Mouse (Mus musculus) ES-CJ7 (cell line): ENCODE results near the gene Atp5b.
"Not testable (repeated sequence)": the region's sequence is repeated elsewhere in the genome, so short reads cannot be mapped to it uniquely, and the experiment has no call there.

Experiments
- DNase-seq: peaks from one replicate; pipeline ENCODE4 v3.0.0; 2011; ENCODE audit warnings: low read depth, low spot score

The Atp5b gene

DNA sequence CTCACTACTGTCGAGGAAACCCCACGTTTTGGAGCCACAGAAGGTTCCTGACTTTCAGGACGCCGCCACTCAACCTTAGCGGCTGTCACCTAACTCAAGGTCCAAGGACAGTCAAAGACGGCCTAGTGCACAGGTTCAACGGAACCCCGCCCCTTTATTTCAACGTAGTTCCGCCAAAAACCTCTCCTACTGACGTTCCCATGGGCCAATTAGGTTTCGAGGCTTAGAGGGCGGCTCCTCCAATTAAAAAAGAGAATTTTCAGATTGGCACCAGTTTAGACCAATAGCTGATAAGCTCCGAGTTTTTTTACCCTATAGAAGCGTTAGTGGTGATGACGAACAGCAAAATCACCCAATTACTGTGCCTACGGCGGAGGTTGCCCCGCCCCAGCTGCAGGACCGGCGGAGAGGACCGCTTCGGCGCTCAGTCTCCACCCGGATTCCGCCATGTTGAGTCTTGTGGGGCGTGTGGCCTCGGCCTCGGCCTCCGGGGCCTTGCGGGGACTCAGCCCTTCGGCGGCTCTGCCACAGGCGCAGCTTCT is at the start of gene Atp5b:
Atp5b (plus strand) TSS at position 394 of the 542 bp plus-strand sequence.
- peak; percentile 99 for DNase-seq

DNA sequence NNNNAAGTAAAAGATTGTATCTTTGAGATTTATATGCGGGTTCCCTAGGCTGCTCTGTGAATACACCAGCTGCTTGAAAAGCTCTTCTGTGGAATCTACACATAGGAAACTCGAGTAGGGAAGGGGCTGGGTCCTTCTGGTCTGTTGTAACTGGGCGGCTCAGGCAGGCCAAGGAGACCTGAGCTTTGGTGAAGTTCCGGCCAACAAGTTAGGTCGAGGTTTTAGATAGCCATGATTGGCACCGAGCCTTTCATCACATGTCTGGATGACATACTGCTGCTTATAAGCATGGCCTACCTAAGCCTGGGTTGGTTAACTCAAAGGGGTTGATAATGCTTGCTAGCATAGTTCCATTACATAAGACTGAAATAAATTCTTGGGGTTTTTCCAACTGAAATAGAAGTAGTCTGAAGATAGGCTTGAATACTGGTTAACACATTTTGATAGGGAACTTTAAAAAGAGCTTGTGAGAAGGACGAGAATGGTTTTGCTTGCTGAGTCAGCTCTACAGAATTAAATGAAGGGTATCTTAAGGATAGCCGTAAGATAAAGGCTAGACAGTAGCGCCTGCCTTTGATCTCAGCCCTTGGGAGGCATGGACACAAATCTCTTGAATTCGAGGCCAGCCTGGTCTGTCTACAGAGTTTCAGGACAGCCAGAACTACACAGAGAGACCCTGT is 46.2 kb upstream of the Atp5b start:
- peak; percentile 48 for DNase-seq

DNA sequence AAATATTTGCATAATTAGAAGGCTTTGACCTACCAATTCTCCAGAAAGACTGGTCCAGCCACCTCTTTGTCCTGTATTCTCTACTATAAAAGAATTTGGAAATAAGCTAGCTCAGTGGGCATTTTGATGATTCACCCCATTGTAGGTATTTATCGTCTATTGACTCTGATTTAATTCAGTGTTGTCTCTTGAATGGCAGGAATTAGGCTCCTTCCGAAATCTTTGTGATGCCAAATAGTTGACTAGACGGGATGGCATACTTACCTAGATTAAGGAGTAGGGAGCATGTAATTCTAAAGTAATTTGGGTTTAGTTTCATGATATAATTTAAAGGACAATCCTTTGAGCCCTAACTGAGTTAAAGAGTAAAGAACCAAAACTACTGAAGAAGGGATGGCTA is 45.2 kb upstream of the Atp5b start:
- no peak for DNase-seq

DNA sequence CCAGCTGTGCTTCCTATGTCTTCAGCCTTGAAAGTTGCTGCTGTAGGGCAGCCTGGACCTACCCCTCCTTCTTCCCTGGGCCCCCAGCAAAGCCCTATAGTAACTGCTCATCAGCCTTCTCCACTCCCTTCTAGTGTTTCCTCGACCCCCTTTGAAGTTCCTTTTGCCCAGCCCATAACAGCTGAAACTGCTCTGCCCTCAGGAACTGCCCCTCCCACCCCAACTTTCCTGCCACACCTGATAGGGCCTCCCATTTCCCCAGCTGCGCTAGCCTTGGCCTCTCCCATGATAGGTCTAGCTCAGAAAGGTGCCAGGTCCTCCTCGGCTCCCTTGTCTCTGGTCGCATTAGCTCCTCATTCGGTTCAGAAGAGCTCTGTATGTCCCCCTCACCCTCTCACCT is 43.9 kb upstream of the Atp5b start:
- DNase-seq: peak; percentile 59

DNA sequence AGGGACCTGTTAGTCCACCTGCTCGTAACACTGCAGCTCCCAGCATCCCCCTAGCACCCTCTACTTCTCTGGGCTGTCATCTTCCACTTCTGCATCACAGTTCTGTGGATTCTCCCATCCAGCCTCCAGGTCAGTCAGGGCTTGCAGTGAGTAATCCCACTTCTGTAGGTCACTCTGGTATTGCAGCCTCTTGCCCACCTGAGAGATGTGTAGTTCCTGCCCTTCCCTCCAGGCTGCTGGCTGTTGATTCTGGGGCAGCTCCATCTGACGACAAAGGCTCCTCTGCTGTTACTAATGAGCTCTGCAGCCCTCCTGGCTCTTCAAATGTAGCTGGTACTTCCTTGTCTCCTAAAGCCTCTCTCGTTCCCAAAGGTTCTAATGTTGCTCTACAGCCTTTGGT is 43.2 kb upstream of the Atp5b start:
- no peak for DNase-seq

DNA sequence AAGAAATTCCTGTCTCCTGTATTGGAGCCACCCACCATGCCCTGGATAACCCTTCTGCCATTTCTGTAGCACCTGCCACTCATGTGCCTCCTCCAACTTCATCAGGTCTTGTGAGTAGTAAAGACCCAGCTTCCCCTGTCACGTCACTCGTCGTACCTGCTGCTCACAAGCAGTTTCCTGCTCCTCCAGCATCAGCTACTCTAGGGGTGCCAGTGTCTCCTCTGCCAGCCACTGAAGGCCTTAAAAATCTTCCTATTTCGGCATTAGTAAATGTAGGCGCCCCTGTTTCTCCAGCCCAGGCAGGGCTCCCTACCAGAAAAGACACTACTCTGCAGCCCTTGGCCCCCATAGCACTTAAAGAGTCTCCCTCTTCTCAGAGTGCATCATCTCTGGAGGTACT is 42.8 kb upstream of the Atp5b start:
- DNase-seq: no peak

DNA sequence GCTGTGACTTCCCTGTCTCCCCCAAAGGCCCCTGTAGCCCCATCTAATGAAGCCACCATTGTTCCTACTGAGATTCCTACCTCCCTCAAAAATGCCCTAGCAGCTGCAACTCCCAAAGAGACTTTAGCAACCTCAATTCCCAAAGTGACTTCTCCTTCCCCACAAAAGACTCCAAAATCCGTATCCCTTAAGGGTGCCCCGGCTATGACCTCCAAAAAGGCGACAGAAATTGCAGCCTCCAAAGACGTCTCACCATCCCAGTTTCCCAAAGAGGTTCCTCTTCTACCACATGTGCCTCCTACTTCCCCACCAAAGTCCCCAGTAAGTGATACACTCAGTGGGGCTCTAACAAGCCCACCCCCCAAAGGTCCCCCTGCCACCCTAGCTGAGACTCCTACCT is 41.4 kb upstream of the Atp5b start:
- DNase-seq: no peak

DNA sequence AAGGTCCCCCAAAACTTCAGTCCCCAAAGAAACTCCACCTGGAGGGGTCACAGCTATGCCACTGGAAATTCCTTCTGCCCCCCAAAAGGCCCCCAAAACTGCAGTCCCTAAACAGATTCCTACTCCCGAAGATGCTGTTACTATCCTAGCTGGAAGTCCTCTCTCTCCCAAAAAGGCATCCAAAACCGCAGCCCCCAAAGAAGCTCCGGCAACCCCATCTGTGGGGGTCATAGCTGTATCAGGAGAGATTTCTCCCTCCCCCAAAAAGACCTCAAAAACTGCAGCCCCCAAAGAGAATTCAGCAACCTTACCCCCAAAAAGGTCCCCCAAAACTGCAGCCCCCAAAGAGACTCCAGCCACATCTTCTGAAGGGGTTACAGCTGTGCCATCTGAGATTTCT is 40.6 kb upstream of the Atp5b start:
- no peak for DNase-seq

DNA sequence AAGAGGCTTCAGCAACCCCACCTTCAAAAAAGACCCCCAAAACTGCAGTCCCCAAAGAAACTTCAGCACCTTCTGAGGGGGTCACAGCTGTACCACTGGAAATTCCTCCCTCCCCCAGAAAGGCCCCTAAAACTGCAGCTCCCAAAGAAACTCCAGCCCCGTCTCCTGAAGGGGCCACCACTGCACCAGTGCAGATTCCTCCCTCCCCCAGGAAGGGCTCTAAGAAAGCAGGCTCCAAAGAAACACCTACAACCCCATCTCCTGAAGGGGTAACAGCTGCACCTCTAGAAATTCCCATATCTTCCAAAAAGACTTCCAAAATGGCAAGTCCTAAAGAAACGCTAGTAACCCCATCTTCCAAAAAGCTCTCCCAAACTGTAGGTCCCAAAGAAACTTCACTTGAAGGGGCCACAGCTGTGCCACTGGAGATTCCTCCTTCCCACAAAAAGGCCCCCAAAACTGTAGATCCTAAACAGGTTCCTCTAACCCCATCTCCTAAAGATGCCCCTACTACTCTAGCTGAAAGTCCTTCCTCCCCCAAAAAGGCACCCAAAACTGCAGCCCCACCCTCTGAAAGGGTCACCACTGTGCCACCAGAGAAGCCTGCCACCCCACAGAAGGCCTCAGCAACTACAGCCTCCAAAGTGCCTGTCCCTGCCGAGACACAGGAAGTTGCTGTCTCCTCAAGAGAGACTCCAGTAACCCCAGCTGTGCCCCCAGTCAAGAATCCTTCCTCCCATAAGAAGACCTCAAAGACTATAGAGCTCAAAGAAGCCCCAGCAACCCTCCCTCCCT is 39.8 kb upstream of the Atp5b start:
- DNase-seq: no peak

DNA sequence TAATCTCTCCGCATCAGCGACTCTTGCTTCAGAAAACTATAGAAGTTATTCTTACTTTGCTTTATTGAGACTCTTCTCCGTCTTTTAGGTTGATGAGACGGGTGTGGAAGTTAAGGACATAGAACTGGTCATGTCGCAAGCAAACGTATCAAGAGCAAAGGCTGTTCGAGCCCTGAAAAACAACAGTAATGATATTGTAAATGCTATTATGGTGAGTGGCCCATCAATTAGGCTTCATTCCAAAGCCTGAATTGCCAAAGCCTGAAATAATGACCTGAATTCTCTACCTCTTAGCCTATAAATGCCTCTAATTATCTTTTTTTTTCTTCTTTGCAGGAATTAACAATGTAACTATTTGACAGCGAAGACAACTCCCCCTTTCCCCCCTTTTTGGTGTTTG is 34.9 kb upstream of the Atp5b start:
- no peak for DNase-seq

DNA sequence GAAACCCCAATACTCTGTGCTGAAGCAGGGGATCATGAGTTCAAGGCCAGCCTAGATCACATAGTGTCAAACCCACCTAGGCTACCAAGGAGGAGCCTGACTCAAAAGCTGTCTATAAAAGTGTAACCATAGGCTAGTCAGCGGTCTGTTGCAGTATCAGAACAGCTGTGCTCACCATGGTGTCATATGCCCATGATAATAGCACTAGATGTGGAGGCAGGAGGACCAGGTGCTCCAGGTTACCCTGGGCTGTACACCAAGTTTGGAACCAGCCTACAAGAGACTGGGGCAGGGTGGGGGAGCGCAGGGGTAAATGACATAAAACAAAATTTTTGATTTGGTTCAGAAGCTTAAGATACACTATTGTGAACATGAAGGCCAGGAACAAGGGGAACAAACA is 33.3 kb upstream of the Atp5b start:
- DNase-seq: no peak

DNA sequence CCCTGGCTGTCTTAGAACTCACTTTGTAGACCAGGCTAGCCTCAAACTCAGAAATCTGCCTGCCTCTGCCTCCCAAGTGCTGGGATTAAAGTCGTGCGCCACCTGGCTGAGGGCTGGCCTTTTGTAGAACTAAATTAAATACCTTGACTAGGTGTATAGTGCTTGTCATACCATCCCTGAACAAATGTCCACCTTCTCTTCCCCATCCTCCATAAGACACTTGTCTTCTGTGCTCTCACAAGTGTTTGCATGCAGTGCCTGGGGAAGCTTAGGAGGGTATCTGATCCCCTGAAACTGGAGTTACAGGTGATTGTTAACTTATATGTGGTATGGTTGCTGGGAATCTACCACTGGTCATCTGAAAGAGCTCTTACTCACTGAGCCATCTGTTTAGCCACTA is 32.7 kb upstream of the Atp5b start:
- no peak for DNase-seq

DNA sequence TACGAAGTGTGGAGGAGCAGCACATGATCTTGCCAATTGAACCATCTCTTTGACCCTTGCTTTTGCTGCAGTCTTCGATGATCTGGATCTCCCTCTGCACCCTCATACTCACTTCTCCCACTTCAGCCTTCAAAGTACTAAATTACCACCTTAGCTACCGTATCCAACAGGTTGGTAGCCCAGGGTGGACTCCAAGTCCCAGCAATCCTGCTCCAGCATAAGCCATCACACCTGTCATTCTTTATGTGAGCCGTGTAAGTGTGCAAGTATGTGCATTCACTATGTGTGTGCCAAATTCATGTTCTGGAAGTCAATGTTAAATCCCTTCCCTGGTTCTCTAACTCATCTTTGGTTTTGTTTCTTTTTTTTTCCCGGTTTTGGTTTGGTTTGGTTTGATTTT is 31.5 kb upstream of the Atp5b start:
- no peak for DNase-seq

DNA sequence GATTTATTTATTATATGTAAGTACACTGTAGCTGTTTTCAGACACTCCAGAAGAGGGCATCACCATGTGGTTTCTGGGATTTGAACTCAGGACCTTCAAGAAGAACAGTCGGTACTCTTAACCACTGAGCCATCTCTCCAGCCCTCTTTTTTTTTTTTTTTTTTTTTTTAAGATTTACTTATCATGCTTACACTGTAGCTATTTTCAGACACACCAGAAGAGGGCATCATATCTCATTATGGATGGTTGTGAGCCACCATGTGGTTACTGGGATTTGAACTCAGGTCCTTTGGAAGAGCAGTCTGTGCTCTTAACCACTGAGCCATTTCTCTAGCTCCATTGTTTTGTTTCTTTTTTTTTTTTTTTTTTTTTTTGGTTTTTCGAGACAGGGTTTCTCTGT is 30.9 kb upstream of the Atp5b start:
- not testable (repeated sequence) for DNase-seq

DNA sequence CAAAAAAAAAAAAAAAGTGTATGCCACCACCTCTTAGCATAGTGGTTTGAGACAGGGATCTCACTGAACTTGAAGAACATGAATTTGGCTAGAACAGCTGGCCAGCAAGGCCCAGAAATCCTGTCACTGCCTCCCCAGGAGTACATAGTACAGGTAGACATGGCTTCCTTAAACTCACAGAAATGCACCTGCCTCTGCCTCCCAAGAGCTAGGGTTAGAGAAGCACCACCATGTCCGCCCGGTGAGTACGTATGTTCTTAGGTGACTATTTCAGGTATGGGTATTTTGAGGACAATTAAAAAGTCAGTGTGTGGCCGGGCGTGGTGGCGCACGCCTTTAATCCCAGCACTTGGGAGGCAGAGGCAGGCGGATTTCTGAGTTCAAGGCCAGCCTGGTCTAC is 30.1 kb upstream of the Atp5b start:
- DNase-seq: no peak

DNA sequence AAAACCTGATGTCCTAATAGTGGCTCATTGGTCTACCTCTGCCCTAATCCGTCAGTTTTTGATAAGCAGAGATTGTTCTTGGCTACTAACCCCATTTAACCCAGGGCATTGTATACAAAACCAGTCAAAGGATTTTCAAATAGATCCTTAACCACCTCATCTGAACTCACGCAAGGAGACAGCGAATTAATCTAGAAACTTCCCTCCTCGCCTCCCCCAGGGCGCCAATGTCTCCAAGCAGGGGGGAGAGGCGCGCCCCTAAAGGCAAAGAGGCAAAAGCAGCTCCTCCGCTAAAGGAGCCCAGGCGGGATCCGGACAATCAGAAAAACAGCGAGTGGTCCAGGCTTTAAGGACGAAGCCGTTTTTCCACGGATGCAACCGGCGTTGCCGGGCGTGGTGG is 24.9 kb upstream of the Atp5b start:
- no peak for DNase-seq

DNA sequence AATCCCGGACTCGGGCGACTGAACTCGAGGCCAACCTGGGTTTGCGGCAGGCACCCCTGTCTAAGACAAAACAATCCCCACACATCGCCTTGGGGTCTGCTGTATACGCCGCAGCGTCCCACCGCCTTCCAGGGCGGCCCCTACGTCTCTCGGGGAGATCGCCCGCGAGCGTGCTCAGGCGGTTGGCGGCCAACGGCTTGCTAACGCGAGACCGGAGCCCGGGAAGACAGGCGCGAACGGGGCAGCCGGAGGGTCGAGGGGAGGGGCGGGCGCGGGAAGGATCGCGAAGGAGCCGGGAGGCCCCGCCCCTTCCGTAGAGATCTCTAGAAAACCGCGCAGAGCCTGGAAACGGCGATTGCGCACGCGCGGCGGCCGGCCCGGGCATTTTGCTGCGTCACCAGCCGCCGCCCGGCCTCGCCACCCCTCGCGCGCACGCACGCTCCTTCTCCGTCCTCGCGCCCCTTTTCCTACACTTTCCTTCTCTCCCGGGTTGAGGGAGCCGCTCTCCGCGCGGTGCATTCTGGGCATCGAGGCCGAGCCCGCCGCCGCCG is 24.4 kb upstream of the Atp5b start, which contains the start of gene Ptges3:
Ptges3 (plus strand) TSS at position 354 of the 551 bp plus-strand sequence.
- peak; percentile 94 for DNase-seq

DNA sequence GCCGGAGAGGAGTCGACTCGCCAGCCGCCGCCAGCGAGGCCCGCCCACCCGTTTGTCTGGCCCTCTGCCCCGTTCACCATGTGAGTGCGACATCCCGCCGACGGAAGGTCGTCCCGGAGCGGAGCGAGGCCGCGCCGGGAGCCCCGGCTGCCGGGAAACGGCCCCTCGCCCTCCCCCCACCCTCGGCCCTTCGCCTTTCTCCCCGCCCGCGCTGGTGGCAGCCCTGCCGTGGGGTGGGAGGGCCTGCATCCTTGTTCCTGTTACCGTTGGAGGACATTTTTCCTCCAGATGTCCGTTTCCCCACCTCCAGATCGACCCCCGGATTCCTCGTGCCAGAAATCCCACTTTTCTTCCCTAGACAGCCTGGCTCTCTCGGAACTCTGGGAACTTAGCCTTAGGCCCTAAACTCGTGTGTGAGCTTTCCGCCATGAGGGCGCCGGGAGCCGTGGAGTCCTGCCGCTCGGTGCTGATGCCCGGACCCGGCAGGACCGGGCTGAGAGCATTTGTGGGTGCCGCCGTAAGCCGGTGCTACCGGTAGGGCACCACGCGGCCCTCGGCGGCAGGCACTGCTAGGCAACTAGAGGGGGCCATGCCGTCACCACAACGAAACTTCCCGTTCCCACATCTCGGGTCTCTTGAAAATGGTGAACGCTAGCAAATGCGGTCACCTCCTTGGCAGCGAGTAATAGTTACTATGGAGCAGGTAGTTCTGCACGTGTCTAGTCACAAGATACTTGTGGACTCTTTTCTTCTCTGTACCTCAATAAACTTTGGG is 23.7 kb upstream of the Atp5b start:
- peak; percentile 47 for DNase-seq

DNA sequence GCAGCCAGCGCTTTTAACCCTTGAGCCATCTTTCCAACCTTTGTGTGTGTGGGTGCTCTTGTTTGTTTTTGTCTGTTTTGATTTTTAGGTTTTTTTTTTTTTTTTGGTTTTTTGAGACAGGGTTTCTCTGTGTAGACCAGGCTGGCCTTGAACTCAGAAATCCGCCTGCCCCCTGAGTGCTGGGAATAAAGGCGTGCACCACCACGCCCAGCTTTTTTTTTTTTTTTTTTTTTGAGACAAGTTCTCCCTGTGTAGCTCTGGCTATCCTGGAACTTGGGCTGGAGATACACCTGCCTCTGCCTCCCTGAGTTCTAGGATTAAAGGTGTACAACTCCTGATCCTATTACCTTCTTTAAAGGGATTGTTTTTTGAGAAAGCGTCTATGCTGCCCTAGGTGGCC is 22.0 kb upstream of the Atp5b start:
- no peak for DNase-seq

DNA sequence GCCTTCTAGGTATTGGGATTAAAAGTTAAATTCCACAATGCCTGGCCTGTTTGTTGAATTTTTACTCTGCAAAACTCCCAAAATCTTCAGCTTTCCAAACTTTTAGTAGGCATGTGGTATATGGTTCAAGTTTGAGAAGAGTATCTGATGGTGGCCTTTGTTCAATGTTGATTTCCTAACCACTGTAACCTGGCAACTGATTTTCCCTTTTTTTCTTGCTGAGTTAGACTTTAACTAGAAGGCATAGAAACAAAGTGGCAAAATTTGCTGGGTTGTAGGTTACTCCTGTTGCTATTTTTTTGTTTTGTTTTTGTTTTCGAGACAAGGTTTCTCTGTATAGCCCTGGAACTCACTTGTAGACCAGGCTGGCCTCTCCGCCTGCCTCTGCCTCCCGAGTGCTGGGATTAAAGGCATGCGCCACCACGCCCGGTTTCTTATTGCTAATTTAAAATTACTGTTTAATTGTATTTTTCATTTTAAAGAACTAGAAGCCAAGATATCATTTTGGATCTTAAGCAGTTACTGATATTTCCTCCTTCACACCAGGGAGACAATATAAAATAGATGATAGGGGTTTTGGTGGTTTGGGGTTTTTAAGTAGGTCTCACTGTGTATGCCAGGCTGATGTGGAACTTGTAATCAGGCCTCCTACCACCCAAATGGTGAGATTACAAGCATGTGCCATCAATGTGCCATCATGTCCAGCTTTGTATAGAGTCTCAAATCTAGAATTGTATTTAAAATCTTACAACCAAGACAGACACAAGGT is 20.7 kb upstream of the Atp5b start:
- DNase-seq: no peak

DNA sequence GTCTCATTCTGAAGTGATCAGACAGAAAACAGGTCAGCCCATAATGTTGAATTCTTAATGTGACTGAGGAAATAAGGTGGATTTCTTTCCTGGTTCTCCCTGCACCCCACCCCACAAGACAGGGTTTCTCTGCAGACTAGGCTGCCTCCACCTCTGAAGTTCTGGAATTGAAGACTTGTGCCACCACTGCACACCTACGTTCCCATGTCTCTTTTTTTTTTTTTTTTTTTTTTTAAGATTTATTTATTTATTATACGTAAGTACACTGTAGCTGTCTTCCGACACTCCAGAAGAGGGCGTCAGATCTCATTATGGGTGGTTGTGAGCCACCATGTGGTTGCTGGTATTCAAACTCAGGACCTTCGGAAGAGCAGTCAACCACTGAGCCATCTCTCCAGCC is 17.0 kb upstream of the Atp5b start:
- no peak for DNase-seq
